Mouse (Mus musculus) c-Kit-positive CD71-positive TER-119-positive erythroid progenitor cells, embryonic 14.5 days (primary cell): Measurements from ENCODE around the gene Lancl1.
A peak's percentile ranks its signal among the peaks of the same experiment; 100 is the strongest.

Experiments used
- DNase-seq: peaks from one replicate; pipeline ENCODE4 v3.0.0-alpha.2; 2013; ENCODE audit warnings: low spot score

Lancl1 gene

GRCm38 (mm10) chr1:67038246-67038987, at the start of gene Lancl1:
Lancl1 (minus strand) TSS chr1:67038872.
- DNase-seq = peak; percentile 80

GRCm38 (mm10) chr1:67079146-67079545, 40.5 kb upstream of the Lancl1 start:
- no peak for DNase-seq

DNA sequence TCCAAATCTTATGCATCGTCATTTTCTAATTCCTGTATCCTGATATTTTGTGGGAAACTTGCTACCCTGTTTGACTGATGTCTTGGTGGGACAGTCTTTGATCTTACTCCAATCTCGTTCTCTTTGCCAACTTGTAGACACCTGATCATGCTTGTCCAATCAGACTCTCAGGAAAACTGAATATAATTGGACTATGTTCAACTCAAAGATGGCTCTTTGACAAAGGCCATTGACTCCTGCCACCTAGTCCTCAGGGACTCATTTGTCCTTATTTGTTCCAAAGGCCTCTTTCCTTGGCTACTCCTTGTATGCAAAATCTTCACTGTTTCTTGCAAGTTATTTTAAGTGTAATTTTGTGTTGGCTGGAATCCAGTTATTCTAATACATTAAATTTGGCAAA, 40.0 kb upstream of the Lancl1 start:
- DNase-seq = no peak

GRCm38 (mm10) chr1:67077739-67078138, 39.1 kb upstream of the Lancl1 start:
- no peak for DNase-seq

- DNase-seq = no peak
Observed at GRCm38 (mm10) chr1:67067561-67067960, 28.9 kb upstream of the Lancl1 start.

- no peak for DNase-seq
Observed at GRCm38 (mm10) chr1:67065347-67066270, 26.9 kb upstream of the Lancl1 start.

DNA sequence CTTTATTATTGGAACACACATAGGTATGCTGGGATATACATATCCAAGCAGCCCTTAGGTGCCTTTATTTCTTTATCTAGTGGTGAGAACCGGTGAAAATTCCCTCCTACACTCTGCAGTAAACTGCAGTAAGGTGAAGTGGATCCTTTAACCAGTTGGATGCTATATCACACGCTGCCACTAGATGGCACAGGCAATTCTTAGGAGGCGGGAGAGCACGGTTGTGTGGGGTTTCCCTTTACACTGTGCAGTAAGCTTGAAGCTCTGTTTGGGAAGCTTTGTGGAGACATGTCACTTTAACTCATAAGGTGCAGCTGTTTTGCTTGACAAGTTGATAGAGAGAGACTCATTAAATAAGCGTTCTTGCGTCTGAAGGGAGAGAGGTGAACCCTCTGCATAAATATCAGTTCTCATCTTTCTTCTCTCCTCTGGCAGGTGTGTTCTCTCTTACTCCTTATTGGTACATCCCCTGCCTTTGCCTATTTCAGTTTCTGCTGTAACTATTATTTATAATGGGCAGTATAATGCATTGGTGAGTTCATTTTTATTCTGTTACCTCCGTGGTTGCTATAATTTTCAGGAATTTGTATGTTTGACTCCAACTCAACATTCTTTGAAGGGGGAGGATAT, 22.9 kb upstream of the Lancl1 start:
- DNase-seq = peak; percentile 22

DNA sequence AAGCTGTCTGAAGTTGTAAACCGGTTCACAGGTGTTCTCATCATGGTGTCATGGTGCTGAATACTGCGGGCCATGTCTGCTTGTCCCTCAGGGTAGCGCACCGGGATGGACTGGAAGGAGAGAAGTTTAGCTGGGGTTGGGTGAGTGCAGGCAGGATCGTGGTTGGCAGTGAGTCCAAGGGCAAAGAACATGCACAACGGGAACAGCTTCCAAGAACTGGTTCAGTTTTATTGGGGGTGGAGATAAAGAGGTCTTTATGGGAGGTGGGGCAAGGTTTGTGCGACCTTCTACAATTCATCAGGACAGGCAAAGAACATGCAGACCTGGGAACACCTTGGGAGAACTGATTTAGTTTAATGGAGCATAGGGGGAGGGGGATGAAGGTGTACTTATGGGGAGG, 17.1 kb upstream of the Lancl1 start:
- no peak for DNase-seq

DNA sequence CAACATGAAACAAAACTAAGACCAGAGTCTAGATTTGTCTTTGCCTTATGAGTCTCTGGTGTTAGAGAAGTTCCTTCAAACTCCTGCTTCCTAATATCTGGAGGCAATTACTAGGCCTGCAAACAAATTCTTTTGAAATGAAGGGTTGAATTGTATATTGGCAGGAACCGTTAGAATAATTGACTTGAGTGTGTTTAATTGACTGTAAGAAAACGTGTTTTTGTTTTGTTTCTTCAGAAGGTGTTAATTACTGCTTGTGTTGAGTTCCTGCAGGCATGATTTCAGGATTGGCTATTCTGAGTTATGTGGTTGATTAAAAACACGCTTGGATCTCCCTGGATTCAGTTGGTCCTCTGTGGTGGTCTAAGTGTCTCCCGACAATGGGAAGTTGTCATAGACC, 14.0 kb upstream of the Lancl1 start:
- DNase-seq = no peak

GRCm38 (mm10) chr1:67049600-67049999, 10.9 kb upstream of the Lancl1 start:
- DNase-seq = no peak

GRCm38 (mm10) chr1:67048696-67049095, 10.0 kb upstream of the Lancl1 start:
- DNase-seq = no peak

GRCm38 (mm10) chr1:67045100-67045499, 6.4 kb upstream of the Lancl1 start:
- DNase-seq = no peak

GRCm38 (mm10) chr1:67042583-67042982, 3.9 kb upstream of the Lancl1 start:
- DNase-seq = no peak

GRCm38 (mm10) chr1:67039083-67039482, 411 bp upstream of the Lancl1 start:
- peak; percentile 4 for DNase-seq

GRCm38 (mm10) chr1:67037198-67037597, 1.5 kb downstream of the Lancl1 start:
- DNase-seq = no peak

DNA sequence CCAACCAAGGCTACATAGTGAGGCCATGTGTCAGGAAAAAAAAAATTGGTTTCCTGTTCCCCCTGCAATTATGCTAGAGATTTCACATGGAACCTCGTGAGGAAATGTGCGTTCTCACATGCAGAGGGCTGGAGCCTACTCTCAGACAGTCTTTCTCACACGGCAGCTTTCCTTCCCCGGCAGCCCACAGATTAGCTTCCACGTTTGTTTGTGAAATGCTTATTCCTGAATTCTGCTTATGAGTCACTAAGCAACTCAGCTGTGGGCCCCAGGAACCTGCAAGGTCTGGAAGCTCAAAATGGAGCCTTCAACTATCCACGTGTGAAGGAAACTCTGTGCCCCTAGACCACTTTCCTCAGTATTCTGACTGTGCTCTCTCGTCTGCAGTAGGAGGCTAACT, 5.4 kb downstream of the Lancl1 start:
- DNase-seq = no peak

GRCm38 (mm10) chr1:67026927-67027511, 11.7 kb downstream of the Lancl1 start:
- no peak for DNase-seq

DNA sequence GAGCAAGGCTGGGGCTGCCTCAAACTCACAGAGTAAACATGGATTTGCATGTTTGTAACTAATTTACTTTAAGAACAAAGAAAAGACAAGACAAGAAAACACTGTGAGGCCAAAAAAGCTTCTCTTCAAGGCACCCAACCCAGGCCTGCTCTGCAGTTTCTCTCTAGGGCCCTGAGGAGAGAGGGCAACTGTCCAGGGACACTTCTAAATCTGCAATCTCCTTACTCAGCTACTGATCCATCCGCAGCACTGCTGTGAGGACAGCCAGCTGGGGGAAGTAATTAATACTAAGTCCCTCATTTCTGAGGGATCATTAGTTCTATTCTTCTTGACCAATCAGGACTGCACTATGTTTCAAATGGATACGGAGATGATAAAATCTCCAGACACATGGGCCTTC, 12.5 kb downstream of the Lancl1 start:
- DNase-seq = no peak

DNA sequence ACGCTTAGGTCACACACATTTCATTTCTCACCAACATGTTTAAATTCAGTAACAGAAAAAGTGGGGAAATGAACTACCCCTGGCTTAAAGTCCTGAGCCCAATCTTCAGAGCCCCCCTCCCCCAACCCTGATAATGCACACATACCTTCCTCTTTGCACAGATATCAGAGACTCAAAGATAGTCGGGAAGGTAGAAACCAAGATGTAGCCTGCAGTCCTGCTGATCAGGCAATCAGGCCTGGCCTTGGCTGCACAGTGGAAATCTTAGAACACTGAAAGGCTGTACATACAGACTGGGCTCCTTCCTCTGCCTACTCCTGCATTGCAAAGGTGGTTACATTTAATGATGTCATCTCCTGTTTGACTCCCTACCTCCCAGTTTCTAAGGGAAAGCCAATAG, 15.9 kb downstream of the Lancl1 start:
- peak; percentile 11 for DNase-seq

- DNase-seq = no peak
Observed at GRCm38 (mm10) chr1:67022051-67022450, 16.6 kb downstream of the Lancl1 start.

GRCm38 (mm10) chr1:67020637-67021161, 18.0 kb downstream of the Lancl1 start:
- no peak for DNase-seq
